In the genomic region with DNA sequence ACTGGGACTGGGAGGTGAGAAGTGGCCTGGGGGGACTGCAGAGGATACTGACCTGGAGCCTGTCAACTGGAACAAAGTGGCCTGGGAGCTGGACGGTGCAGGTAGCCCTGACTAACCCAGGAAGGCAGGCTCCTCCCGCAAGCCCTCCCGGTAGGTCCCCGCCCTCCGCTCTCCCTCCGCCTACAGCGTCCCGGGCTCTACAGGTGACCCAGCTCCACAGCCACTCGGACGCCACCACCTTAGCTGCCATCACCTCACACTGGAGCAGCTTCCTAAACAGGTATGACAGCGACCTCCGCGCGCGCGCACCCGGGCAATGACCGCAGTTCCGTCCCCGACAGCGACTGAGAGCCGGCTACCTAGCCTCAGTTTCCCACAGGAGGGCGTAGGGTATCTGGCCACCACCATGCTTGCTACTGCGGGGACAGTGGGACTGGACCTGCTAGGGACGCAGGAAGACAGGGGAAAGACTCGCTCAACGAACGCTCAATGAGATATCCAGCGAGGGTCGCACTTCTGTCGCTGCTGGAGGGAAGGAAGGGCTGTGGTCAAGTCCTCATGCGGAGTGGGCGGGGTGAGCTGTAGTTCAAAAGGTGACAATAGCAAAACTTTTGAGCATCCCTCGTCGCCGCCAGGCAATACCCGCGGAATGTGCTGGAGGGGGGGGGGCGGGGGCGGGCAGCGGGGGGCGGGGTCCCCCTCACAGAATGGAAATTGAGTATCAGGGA, we compare ENCODE assay signal across 9 mouse cellular contexts. TPM values are rescaled to one million over a fixed set of nuclear protein-coding genes. Genes with fewer than 3 reads are reported as not detected.
DNase-seq lines count a peak whose midpoint lies in the region; ATAC-seq and TF ChIP-seq lines count a peak whose summit lies in the region.
"Had no signal": no experiment of that assay in that cellular context is flagged by ENCODE, and none has a peak within 500 bp of the region (broad histone marks: within the 10 kb centered on the region; RNA-seq: fewer than 3 reads in every experiment).

TSS of gene Scnn1b (plus strand) at position 181 of the 728 bp plus-strand sequence.

- ATAC-seq in heart, embryonic 16.5 days (replicated peaks; ENCODE audit: extremely low read depth, insufficient read depth, low FRiP score): no peak
- no peak for ATAC-seq in hindbrain, embryonic 12.5 days (ENCODE audit: low FRiP score)
- ATAC-seq in limb, embryonic 14.5 days (ENCODE audit: low FRiP score, low read depth): no peak

- H3K4me2 ChIP-seq in heart, embryonic 16.5 days (ENCODE audit: low read depth, low read length): peak within 1 kb of the TSS; percentile 52; the same call in 1 of the 2 replicates
- peak within 1 kb of the TSS; percentile 60 for H3K4me2 ChIP-seq in hindbrain, embryonic 12.5 days (replicated peaks)
- peak within 1 kb of the TSS; percentile 45 for H3K4me2 ChIP-seq in limb, embryonic 14.5 days (replicated peaks; ENCODE audit: low read depth, low read length, severe bottlenecking)

- TF ChIP-seq CTCF in left cerebral cortex, adult 2 months (IDR thresholded peaks at IDR 0.05): no peak

- peaks cover 3% of the 10 kb centered on the region for H3K4me1 ChIP-seq in heart, embryonic 16.5 days (ENCODE audit: control insufficient read depth, insufficient read depth, low read length)
- H3K4me1 ChIP-seq in hindbrain, embryonic 12.5 days: peaks cover 11% of the 10 kb centered on the region; the same call in 1 of the 2 replicates
- H3K4me1 ChIP-seq in limb, embryonic 14.5 days (ENCODE audit: control insufficient read depth, insufficient read depth, low read length): no peaks in the 10 kb centered on the region

- no peak within 1 kb of the TSS for H3K9ac ChIP-seq in heart, embryonic 16.5 days (ENCODE audit: low read length)
- 0 out of 2 replicates have a peak within 1 kb of the TSS, but pooled peaks have one; percentile 24 for H3K9ac ChIP-seq in hindbrain, embryonic 12.5 days
- H3K9ac ChIP-seq in limb, embryonic 14.5 days (ENCODE audit: low read depth, low read length, severe bottlenecking): no peak within 1 kb of the TSS

- peak within 1 kb of the TSS; percentile 26 for H3K4me3 ChIP-seq in heart, embryonic 16.5 days (ENCODE audit: low read length)
- peak within 1 kb of the TSS; percentile 25 for H3K4me3 ChIP-seq in hindbrain, embryonic 12.5 days
- H3K4me3 ChIP-seq in limb, embryonic 14.5 days (replicated peaks; ENCODE audit: low read length): peak within 1 kb of the TSS; percentile 24
- H3K4me3 ChIP-seq in left cerebral cortex, adult 2 months: no peak within 1 kb of the TSS

- WGBS in heart, embryonic 16.5 days: 2% methylated on average over 41 of the region's 42 CpGs
- WGBS in hindbrain, embryonic 12.5 days: 2% methylated on average over 36 of the region's 42 CpGs
- WGBS in limb, embryonic 14.5 days: 2% methylated on average over 32 of the region's 42 CpGs

- intact Hi-C loops in heart, postnatal 14 days (cut with DNase I): no loop called here
- intact Hi-C loops in left cerebral cortex, adult 2 months (cut with DNase I): no loop called here

- H3K27me3 ChIP-seq in heart, embryonic 16.5 days (ENCODE audit: control insufficient read depth, insufficient read depth, low read length): peaks cover 30% of the 10 kb centered on the region
- peaks cover 37% of the 10 kb centered on the region for H3K27me3 ChIP-seq in hindbrain, embryonic 12.5 days
- H3K27me3 ChIP-seq in limb, embryonic 14.5 days (ENCODE audit: control insufficient read depth, insufficient read depth, low read length): peaks cover 31% of the 10 kb centered on the region

- DNase-seq in heart, postnatal 14 days: no peak
- DNase-seq in limb, embryonic 14.5 days (ENCODE audit: low spot score): no peak
- peak; percentile 6 for DNase-seq in retina, postnatal 1 day
- no peak for DNase-seq in adrenal gland, adult 2 months
- DNase-seq in right cerebral cortex, postnatal 10 days (ENCODE audit: low spot score in 2 of 2): no peak
- no peak for DNase-seq in left cerebral cortex, adult 2 months (ENCODE audit: extremely low spot score in 1 of 2, low spot score in 2 of 2)

- H3K27ac ChIP-seq in heart, embryonic 16.5 days (ENCODE audit: low read length): no peak within 1 kb of the TSS
- no peak within 1 kb of the TSS for H3K27ac ChIP-seq in hindbrain, embryonic 12.5 days
- no peak within 1 kb of the TSS for H3K27ac ChIP-seq in limb, embryonic 14.5 days (replicated peaks; ENCODE audit: low read depth, low read length)
- H3K27ac ChIP-seq in left cerebral cortex, adult 2 months: no peak within 1 kb of the TSS

- no peak for TF ChIP-seq POLR2A in limb, embryonic 14.5 days (IDR thresholded peaks at IDR 0.05; ENCODE audit: borderline replicate concordance, extremely low read depth, insufficient read depth, insufficient read length)

- H3K9me3 ChIP-seq in heart, embryonic 16.5 days (replicated peaks; ENCODE audit: control insufficient read depth, low read length): no peaks in the 10 kb centered on the region
- H3K9me3 ChIP-seq in hindbrain, embryonic 12.5 days (replicated peaks): no peaks in the 10 kb centered on the region
- H3K9me3 ChIP-seq in limb, embryonic 14.5 days (ENCODE audit: control insufficient read depth, low read length): no peaks in the 10 kb centered on the region
- H3K9me3 ChIP-seq: G1E had no signal

- H3K36me3 ChIP-seq in heart, embryonic 16.5 days (ENCODE audit: control insufficient read depth, insufficient read depth): no peaks in the 10 kb centered on the region
- no peaks in the 10 kb centered on the region for H3K36me3 ChIP-seq in hindbrain, embryonic 12.5 days
- H3K36me3 ChIP-seq in limb, embryonic 14.5 days (ENCODE audit: control insufficient read depth, insufficient read depth, low read length): no peaks in the 10 kb centered on the region
- H3K36me3 ChIP-seq: G1E had no signal

RNA-seq across cellular contexts. Expression of gene Scnn1b, which starts in this region (rescaled TPM):
- polyA plus RNA-seq in heart, embryonic 16.5 days (2015; fragmentation: Nextera tagmentation; extraction: Ambion mirVana): 0.49 and 0.70 TPM in 2 replicates
- total RNA-seq in heart, postnatal 14 days (2021): under 1 TPM in 1 of 2 experiments, not detected in 1; 0.50 TPM
- 0.14 and 0.21 TPM in 2 replicates for polyA plus RNA-seq in hindbrain, embryonic 12.5 days (2016; fragmentation: Nextera tagmentation; extraction: Ambion mirVana)
- 0.51 and 0.57 TPM in 2 replicates for polyA plus RNA-seq in limb, embryonic 14.5 days (2012; rRNA removed)
- polyA plus RNA-seq in limb, embryonic 14.5 days (2014; fragmentation: Nextera tagmentation; extraction: Ambion mirVana): 0.41 and 0.63 TPM in 2 replicates
- total RNA-seq in adrenal gland, adult 2 months (2021): not detected
- polyA plus RNA-seq in adrenal gland, adult 2 months (2012; rRNA removed): 0.41 and 0.52 TPM in 2 replicates
- total RNA-seq in left cerebral cortex, adult 2 months (2021): not detected
- polyA plus RNA-seq: G1E had no signal
